Mouse (Mus musculus) neural tube, embryonic 14.5 days (tissue): ENCODE data around the gene Stpg4. TPM values are rescaled to one million over a fixed set of nuclear protein-coding genes. Genes with fewer than 3 reads are reported as not detected.

Source experiments
- ATAC-seq: fragments of 200-750 bp; cut with Nextera tagmentation; 2 replicates; pipeline ENCODE4 v1.8.0; 2017; ENCODE audit warnings: low read depth, mild to moderate bottlenecking, moderate TSS enrichment, moderate library complexity
- H3K27ac ChIP-seq: fragments of 300-500 bp; sonication (generic); 2 replicates; pipeline ENCODE4 v1.5.1; 2014; ENCODE audit warnings: low read depth, mild to moderate bottlenecking, control low read depth, low read length, moderate library complexity, mixed read lengths
- H3K27me3 ChIP-seq: fragments of 300-500 bp; sonication (generic); 2 replicates; pipeline ENCODE4 v1.6.1; 2014; ENCODE audit warnings: low read length; ENCODE audit not compliant: control insufficient read depth, insufficient read depth
- H3K36me3 ChIP-seq: fragments of 300-500 bp; sonication (generic); 2 replicates; pipeline ENCODE4 v1.6.1; 2014; ENCODE audit warnings: low read length, mixed read lengths; ENCODE audit not compliant: control insufficient read depth, insufficient read depth
- H3K4me1 ChIP-seq: fragments of 300-500 bp; sonication (generic); 2 replicates; pipeline ENCODE4 v1.6.1; 2014; ENCODE audit warnings: low read length; ENCODE audit not compliant: control insufficient read depth, insufficient read depth
- H3K4me2 ChIP-seq: fragments of 300-500 bp; sonication (generic); 2 replicates; pipeline ENCODE4 v1.6.1; 2014; ENCODE audit warnings: mild to moderate bottlenecking, low read depth, low read length, control low read depth
- H3K4me3 ChIP-seq: fragments of 300-500 bp; sonication (generic); 2 replicates; pipeline ENCODE4 v1.5.1; 2014; ENCODE audit warnings: low read depth, low read length, control low read depth, mixed read lengths
- H3K9ac ChIP-seq: fragments of 300-500 bp; sonication (generic); replicated peaks from 2 replicates; pipeline ENCODE4 v1.6.1; 2014; ENCODE audit warnings: low read depth, mild to moderate bottlenecking, control low read depth, low read length, mixed read lengths
- H3K9me3 ChIP-seq: fragments of 300-500 bp; sonication (generic); 2 replicates; pipeline ENCODE4 v1.6.1; 2016; ENCODE audit warnings: low read length; ENCODE audit not compliant: control insufficient read depth
- WGBS: fragments of 180-500 bp; shearing (Covaris S2); extraction: QIAGEN DNeasy Blood & Tissue Kit; methylation state at CpG from one replicate; pipeline ENCODE4 v1.1.7; 2014; 5-methylcytosine and 5-hydroxymethylcytosine counted together
- polyA plus RNA-seq: library from polyadenylated mRNA; unstranded; fragments of >200 nt; fragmentation: Nextera tagmentation; extraction: Ambion mirVana; gene quantifications from 2 replicates; pipeline ENCODE4 v1.2.1, GENCODE M21; 2014

Stpg4 gene
- polyA plus RNA-seq, 1 experiment from 2014 or later, result not detected

- no peaks in the 10 kb centered on the region for H3K27me3 ChIP-seq
- no peak overlapping the region for H3K4me2 ChIP-seq
- no peaks in the 10 kb centered on the region for H3K36me3 ChIP-seq
- no peak overlapping the region for H3K27ac ChIP-seq
- no peak overlapping the region for H3K4me3 ChIP-seq
- no peaks in the 10 kb centered on the region for H3K4me1 ChIP-seq
- no peak for ATAC-seq
- H3K9me3 ChIP-seq, result no peaks in the 10 kb centered on the region
- WGBS, result 77% methylated on average over 18 of the region's 18 CpGs
- no peak overlapping the region for H3K9ac ChIP-seq
Measured at GRCm38 (mm10) chr17:87344441-87345251, 82.9 kb downstream of the Stpg4 start.

- no peak overlapping the region for H3K4me2 ChIP-seq
- no peak overlapping the region for H3K4me3 ChIP-seq
- no peaks in the 10 kb centered on the region for H3K9me3 ChIP-seq
- WGBS, result 77% methylated on average over 8 of the region's 8 CpGs
- ATAC-seq, result no peak
- H3K27ac ChIP-seq, result no peak overlapping the region
- no peaks in the 10 kb centered on the region for H3K36me3 ChIP-seq
- no peaks in the 10 kb centered on the region for H3K4me1 ChIP-seq
- no peak overlapping the region for H3K9ac ChIP-seq
- no peaks in the 10 kb centered on the region for H3K27me3 ChIP-seq
Measured at GRCm38 (mm10) chr17:87343060-87343703, 84.4 kb downstream of the Stpg4 start.

Other genes with a start within 250 kb of the Stpg4 start
- gene Mcfd2, start 161.8 kb downstream of the Stpg4 start, polyA plus RNA-seq, result 38.3 and 45.2 TPM in 2 replicates
- 6.7 and 7.2 TPM in 2 replicates for gene Ttc7, start 144.9 kb downstream of the Stpg4 start, polyA plus RNA-seq
- 3,412 and 3,701 TPM in 2 replicates for gene Calm2, start 19.2 kb upstream of the Stpg4 start, polyA plus RNA-seq
- 3.7 and 5.1 TPM in 2 replicates for gene Epcam, start 208.2 kb upstream of the Stpg4 start, polyA plus RNA-seq
- gene Msh2, start 244.6 kb upstream of the Stpg4 start, polyA plus RNA-seq, result 37.8 and 50.1 TPM in 2 replicates